Mouse (Mus musculus): ENCODE results near the gene Dlg2.

Dlg2 gene

DNA sequence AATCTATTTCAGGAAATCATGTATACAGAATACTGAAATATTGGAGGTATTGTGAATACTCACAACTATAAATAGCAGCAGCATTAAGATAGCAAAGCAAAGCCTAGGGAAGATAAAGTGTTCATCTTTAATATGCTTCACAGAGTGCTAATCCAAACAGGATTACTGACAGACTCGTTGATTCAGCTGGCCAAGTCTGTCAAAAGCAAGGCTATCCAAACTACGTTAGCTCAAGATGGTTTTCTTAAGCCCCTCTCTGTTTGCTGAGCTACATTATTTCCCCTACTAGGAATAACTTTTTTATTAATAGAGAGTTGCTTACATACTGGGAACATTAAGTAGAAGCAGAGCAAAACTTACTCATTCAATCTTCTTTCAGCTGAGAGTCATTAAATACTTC lies 1659.2 kb downstream of the Dlg2 start:
- in situ Hi-C loops (cut with MboI; ENCODE audit: low sequenced_read_pairs) = no loop called here

DNA sequence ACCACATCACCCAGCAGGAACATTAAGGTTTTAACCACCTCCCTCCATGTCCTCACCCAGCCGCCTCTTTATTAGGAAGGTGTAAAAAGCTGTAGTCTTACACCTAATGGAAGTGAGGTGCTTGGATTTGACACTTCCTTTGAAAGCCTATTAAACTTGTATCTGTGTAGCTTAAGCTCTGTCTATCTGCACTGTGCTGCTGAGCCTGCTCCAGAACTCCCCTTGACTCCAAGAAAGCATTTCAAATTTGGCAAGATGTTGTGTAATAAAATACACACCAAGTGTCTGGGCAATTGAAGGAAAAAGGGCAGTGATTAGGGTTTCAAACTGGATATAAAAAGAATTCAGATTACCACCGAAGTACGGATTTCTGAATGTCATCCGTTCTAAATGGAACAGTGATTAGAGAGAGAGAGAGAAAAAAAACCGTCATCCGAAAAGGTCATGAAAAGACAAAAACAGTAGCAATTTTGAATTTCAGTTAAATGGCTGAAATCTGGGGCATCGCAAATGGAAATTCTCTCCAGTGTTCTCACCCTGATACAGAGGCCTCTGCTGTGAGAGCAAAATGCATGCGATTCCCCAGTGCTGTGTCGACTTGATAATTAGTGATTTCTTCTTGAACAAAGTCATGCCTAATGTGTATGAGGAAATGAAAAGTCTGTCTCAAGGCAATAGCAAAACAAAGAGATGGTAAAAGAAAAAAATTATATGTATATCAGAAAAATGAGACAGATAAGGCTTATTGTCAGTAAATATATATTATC lies 1663.8 kb downstream of the Dlg2 start:
- in situ Hi-C loops (cut with MboI; ENCODE audit: low sequenced_read_pairs) = no loop called here

DNA sequence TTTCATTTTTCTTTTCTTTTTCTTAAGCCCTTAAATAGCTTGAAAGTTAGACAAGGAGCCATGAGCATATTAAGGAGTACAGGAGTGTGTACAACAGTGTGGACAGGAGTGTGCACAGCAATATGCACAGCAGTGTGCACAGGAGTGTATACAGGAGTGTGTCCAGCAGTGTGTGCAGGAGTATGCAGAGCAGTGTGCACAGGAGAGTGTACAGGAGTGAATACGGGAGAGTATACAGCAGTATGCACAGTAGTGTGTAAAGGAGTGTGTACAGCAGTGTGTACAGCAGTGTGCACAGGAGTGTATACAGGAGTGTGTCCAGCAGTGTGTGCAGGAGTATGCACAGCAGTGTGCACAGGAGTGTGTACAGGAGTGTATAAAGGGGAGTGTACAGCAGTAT lies 1671.0 kb downstream of the Dlg2 start:
- in situ Hi-C loops (cut with MboI; ENCODE audit: low sequenced_read_pairs) = no loop called here

DNA sequence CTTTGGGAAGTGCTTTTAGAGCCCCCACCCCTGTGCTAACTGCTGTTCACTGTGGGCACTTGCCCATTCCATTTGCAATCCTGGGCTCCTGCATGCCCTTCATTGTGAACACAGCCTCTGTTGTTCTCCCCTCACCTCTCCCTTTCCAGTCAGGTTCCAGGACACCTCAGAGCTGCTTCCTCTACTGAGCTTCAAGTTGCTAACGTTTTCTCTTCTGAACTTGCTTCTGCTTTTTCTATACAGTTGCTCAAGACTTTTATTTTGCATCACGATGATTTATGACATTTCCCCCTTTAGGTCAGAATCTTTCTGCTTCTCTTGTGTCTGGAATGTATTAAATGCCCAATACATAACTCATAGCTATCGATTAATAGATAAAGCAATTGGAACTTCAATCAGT lies 1674.3 kb downstream of the Dlg2 start:
- in situ Hi-C loops (cut with MboI; ENCODE audit: low sequenced_read_pairs) = no loop called here

DNA sequence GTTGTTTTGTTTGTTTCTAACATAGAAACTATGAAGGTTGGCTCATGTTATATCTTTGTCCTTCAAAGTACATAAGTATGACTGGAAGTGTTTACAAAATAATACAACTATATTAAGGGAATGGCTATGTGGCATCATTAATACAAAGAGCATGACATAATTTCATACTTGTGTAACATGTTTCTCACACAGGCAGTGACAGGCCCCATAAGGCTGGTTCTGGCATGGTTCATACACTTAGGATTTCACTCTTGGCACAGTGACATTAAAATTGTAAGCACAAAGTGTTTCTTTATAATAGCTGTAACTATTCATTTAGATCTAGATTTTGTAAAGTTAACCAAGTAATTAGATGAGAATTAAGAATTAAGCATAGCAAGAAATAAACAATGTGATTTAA lies 1678.1 kb downstream of the Dlg2 start:
- in situ Hi-C loops (cut with MboI; ENCODE audit: low sequenced_read_pairs) = no loop called here

DNA sequence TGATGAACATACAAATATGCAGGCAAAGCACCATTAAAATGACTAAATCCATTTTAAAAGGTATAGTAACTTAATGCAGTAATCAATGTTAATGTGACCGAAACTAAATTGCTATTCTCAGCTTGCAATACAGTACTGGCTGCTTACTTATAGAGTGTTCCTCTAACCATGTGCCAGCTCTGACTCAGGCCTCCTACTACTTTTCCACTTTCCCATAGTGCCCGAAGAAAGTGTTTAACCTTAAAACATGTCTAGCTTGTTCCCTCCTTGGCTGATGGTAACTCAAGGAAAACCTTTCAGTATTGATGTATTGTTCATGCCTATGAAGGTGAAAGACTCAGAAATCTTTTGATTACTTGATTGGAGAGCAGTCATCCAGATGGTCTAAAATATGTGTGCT lies 1686.7 kb downstream of the Dlg2 start:
- in situ Hi-C loops (cut with MboI; ENCODE audit: low sequenced_read_pairs) = no loop called here

DNA sequence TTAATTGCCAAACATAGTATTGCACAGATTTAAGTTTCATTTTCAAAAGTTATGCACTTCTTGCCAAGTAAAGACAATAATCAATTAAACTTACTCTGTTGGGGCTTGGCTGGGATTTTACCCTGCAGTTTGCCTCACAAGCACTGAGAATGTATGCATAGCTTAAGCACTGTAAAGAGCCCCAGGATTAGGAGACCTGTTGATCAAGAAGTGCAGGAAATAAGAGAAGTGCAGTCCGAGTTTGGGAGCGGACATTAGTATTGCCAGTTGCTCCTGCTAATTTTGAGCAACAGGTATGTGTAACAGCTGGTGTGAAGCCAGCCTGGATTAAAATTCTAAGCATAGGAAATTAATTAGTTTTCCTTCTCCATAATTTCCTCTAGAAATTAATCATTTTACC lies 1687.8 kb downstream of the Dlg2 start:
- in situ Hi-C loops (cut with MboI; ENCODE audit: low sequenced_read_pairs) = no loop called here

DNA sequence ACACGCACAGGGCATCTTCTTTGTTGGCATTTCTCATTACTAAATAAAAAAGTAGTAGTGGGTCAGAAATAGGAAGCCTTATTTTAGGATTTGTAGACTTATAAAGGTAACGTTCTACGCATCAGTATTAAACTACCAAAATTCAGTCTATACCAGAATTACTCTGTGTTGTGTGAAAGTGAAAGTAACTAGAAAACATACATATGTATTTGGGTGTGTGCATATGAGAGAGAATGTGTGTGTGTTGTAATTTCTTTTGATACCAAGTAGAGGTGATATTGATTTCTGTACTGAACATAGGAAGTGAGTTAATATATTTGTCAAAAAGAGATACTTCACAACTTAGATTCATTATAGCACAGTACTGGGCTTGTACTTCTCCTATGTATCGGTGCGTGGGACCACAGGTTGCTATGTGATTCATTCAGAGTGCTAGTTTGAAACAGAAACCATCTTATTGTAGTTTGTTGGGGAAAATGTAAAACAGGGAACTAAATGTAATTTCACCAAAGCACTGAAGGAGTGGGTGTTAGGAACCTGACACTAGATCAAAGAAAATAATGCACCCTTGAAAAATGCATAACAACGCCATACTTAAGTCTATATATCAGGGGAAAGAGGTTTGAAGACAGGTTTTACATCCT lies 1688.5 kb downstream of the Dlg2 start:
- in situ Hi-C loops (cut with MboI; ENCODE audit: low sequenced_read_pairs) = no loop called here

DNA sequence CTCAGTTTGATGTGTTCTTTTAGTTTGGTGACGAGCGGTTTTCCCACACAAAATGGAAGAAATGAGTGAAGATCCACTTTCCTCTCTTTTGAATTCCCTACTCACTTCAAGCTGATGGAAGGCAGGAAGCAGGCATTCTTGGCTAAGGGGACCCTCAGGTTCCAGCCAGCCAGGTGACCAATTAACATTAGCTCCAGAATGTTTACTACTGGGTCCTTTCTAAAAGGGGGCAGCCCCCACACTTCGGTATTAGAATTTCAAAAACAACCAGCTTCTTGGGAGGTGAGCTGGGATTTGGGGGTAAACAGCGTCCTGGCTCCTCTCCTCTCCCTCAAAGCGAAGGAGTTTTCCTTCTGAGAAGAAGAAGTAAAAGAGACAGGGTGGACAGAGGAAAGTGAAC lies 1703.6 kb downstream of the Dlg2 start:
- in situ Hi-C loops (cut with MboI; ENCODE audit: low sequenced_read_pairs) = no loop called here

DNA sequence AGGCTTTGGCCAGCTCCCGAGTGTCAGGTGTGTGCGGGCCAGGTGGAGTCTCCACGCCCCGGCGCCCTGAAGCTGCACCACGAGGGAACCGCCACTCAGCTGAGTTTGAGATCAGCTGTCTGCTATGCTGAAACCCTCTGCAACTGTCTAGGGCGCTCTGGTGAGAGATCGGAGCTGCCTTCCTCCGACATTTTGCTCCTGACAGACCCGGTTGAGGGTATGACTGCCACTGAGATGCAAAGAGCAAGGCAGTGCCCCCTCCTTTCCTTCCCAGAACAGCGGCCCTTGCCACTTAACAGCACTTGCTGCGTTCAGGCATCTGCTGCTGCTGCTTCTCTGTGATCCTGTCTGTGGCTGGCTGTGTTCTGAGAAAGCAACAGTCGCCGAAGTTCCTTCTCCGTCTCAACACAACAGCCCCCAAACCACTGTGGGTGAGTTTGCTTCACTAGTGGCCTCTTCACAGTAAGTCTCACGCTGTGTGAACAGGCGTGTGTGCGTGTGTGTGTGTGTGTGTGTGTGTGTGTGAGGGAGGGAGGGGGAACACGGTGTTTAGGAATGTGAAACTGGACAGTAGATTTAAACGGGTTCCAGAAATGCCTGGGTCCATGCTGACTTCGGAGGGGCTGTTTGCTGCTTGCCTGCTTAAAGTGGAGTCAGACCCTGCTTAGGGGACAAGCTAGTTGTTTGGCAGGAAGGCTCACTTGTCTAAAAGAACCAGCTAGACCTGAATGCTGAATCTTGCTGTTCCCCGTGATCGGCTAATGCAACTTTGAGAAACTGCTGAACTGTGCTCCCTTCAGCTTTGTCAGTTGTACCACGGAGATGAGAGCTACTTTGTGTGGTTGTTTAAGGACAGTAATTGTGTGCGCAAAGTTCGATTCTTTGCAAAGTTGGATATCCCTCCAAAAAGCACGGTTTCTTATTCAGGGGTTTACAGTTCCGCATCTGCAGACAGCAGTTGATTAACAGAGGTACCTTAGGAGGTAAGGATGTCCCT lies 1704.4 kb downstream of the Dlg2 start:
- in situ Hi-C loops (cut with MboI; ENCODE audit: low sequenced_read_pairs) = no loop called here

DNA sequence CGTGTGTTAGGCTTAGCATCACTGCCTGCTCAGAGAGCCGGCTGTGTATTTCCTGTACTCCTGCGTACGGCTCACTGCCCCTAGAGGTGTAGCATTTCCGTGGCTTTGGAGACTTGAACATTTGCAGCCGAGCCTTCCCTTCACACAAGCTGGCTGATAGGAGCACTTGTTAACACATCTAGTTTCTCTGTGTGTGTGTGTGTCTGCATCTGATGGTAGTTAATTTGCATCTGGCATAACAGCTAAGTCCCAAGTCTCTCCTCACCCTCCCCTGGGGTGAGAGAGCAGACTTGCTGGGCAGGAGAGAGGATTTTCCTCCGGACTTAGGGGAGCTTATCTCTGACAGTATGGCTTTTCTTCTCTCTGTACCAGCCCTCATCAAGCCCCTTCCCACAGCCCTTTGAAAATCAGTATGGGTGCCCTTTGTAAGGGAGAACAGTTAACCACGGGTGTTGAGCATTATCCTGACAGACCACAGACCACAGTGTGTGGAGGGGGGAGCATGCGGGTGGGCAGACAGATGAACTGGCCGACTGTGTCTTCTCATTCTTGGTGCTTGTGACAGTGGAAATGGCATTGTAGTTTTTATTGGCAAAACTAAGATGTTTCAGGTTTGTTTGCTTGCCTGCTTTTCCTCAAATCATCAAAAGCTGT lies 1705.6 kb downstream of the Dlg2 start:
- in situ Hi-C loops (cut with MboI; ENCODE audit: low sequenced_read_pairs) = no loop called here

DNA sequence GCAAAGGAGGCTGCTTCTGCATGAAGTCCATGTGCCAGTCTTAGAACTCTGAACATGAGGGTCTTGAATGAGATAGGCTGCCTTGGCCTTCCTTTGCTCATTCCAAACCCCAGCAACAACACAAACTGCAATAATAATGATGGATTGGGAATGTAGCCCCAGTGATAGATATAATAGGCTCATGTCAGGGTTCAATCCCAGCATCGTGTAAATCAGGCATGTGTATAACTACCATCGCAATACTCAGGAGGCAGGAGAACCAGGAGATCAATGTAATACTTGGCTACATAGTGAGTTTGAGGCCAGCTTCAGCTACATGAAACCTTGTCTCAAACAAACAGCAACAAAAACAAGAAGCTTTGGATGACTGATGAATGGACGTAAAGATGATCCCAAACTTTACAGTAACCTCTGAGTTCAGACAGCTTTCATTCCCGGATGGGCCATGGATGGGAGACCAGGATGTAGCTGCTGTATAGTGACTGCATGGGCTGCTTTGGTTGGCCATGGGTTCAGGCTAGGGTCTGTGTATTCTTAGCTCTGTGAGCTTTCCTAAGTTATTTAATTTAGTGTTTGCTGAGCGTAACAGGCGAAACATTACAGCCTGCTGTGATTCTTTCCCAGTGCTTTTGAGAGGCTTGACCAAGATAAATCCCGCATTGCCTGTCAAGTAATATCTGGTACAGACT lies 1708.0 kb downstream of the Dlg2 start:
- in situ Hi-C loops (cut with MboI; ENCODE audit: low sequenced_read_pairs) = no loop called here

DNA sequence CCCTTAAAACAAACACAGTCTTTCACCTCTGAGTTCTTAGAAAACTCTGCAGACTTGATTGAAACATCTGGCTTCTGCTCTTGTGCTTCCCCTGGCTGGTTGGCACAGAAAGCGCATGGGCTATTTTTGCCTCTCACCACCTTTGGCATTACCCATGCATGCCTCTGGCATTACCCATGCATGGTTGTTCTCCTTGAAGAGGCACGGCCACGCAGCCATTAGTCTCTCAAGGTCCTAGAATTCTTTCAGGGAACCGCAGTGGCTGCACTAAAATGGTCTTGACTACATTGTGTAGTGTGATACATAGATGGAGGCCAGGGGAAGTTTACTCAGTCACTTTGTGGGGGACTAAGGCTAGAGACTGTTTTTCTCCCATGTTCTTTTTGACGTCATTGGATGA lies 1709.9 kb downstream of the Dlg2 start:
- in situ Hi-C loops (cut with MboI; ENCODE audit: low sequenced_read_pairs) = no loop called here

DNA sequence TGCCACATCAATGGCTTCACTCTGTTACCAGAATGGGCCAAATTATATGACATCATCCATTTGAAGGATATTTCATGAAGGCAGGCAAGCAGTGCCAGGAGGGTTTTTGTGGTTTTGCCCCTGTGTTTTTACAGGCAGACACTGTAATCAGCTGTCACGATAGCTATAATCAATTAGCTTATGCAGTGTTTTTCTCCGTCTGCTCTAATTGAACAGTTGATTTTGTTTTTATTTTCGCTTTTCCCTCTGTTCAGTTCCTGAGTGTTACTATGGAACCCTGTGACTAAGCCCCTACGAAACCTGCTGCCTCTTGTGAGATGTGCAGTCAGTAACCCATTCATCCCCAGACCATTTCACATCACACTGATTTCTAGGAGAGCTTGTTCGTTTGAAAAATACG lies 1712.7 kb downstream of the Dlg2 start:
- in situ Hi-C loops (cut with MboI; ENCODE audit: low sequenced_read_pairs) = no loop called here

DNA sequence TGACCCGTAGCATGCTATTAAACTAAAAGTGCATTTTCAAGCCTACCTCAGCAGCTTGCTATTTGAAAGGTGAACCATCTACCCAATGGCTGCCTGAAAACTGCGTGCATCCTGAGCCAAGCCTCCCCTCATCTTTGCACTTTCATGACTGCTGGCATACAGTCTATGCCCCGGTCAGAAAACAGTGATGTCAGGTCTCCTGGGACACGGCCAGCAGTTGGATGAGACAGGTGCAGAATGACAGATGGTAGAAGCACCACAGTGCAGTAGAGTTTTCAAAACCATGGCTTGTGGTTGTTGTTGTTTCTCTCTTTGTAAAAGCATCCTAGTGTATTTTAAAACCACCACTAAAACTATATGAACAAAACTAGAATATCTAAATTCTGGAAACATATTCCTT lies 1719.5 kb downstream of the Dlg2 start:
- in situ Hi-C loops (cut with MboI; ENCODE audit: low sequenced_read_pairs) = no loop called here

DNA sequence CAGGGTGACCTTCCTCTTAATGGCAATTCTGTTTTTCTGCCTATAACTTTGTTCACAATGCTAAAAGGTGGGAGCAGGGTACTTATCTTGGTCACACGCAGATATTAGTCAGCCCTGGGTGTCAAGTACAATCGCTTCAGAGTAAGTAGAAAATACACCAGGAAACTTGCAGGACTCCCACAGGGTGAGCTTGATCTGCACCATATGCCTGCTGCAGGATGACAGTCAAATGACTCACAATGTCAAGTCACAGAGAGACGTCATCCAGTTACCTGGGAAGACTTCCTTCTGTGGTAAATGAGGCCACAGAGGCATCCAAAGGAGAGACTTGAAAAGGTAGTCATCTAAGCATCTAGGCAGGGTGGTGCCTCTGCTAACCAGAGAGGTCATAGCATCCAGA lies 1721.1 kb downstream of the Dlg2 start:
- in situ Hi-C loops (cut with MboI; ENCODE audit: low sequenced_read_pairs) = no loop called here

DNA sequence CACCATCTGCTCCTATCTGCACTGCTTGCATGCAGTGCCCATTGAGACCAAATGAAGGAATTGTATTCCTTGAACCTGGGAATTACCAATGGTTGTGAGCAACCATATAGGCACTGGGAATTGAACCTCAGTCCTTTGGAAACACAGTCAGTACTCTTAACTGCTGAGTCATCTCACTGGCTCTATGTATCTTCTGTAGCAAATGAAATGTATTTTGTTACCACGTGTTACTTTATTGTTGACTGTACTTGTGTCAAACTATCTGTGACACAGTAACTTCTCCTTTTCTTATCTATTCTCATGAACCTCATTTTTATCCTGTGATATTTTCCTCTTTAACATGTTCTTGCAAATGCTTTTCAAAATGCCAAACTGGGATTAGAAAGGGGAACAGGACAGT lies 1722.7 kb downstream of the Dlg2 start:
- in situ Hi-C loops (cut with MboI; ENCODE audit: low sequenced_read_pairs) = no loop called here

DNA sequence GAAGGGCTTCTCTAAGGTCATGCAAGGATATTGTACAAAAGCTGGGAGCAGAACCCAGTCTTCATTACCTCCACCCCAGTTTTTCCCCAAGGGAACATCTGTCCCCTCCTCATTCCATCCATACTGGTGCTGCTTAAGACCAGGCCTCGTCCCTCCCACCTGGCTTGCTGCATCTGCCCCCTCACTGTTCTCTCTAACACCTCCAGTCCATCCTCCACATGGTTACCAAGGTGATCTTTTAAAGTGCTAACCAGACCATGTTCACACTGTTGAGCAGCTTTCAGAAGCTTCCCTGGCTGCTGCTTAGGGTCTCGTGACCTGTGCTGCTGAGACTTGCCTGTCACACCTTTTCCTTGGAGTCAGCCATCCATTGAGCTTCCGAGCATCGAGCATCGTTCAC lies 1734.2 kb downstream of the Dlg2 start:
- in situ Hi-C loops (cut with MboI; ENCODE audit: low sequenced_read_pairs) = no loop called here

DNA sequence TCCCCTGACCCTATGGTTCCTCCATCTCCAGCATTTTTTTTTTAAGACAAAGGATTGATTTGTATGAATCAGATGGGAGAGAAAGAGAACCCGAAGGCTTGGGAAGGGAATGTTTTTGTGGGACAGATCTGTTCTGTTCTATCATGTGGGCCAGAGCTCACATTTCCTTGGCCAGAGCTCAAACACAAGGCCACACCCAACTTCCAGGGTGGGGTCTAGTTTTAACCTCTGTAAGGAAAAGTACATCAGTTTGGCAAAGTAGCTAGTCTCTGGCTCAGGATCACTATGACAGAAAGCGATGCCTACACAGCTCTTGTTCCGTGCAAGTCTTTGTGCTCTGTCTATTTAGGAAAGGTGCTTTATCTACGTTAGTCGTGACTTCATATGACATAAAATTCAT lies 1737.3 kb downstream of the Dlg2 start:
- in situ Hi-C loops (cut with MboI; ENCODE audit: low sequenced_read_pairs) = no loop called here

DNA sequence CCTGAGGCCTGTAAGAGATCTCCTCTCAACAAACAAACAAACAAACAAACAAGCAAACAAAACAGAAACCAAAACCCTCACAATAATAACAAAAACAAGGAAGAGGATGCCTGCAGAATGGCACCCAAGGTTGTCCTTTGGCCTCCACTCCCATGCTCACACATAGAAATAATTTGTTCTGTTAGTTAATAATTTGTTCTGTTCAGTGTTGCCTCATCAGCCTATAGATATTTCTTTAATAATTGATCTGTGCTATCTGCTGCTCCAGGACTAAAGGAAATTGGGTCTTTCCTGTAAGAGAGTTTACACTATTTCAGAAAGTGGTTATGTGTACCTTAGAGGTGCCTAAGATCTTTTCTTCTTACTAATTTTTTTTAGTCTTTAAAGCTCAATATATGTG lies 1741.7 kb downstream of the Dlg2 start:
- in situ Hi-C loops (cut with MboI; ENCODE audit: low sequenced_read_pairs) = no loop called here

DNA sequence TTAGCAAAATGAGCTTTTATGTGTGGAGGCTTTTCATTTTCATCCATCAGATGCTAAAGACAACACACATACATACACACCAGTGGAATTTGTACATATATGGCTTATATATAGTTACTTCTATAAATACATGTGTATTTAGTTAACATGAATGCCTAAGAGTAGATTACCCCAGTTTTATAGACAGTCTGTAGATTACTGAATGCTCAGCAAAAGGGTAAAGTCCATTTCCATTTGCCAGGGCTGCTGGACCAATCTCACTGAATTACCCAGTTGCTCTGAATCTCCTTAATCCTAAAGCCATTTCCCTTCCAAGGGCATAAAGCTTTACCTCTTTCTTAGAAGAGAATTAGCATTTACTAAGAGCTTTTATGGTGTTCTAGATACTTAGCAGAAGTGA lies 1744.1 kb downstream of the Dlg2 start:
- in situ Hi-C loops (cut with MboI; ENCODE audit: low sequenced_read_pairs) = no loop called here

Data from CH12F3 (cell line).